Mouse (Mus musculus) MEL (cell line): ENCODE measurements at regions not wholly inside any gene's neighbourhood (a gene's known extent, or its start where the extent isn't known, plus 50 kb on each side); places are given as distances from the start of the nearest gene placed in this dataset.

Source experiments
- DNase-seq: peaks from one replicate; pipeline ENCODE4 v3.0.0; 2011; ENCODE audit warnings: low read depth, low spot score
- H3K27ac ChIP-seq: 2 replicates; pipeline ENCODE4 v1.5.1; 2012; ENCODE audit warnings: low read depth, mild to moderate bottlenecking, control low read depth, low read length, moderate library complexity; ENCODE audit not compliant: control insufficient read depth
- H3K27me3 ChIP-seq, 2 experiments: fragments of 150-350 bp in 1 of 2; sonication (generic) in 1 of 2; 2 replicates each; pipeline ENCODE4 v1.6.1; 2012; ENCODE audit warnings: low read length in 2 of 2, mild to moderate bottlenecking in 2 of 2, improper control_type of control experiment in 1 of 2, moderate library complexity in 1 of 2; ENCODE audit not compliant: insufficient read depth in 2 of 2, control insufficient read depth in 1 of 2
- H3K36me3 ChIP-seq, 2 experiments: 2 replicates each; pipeline ENCODE4 v1.6.1; 2012 to 2014; ENCODE audit warnings: low read length in 2 of 2, improper control_type of control experiment in 1 of 2, inconsistent platforms in 1 of 2, mild to moderate bottlenecking in 1 of 2; ENCODE audit not compliant: insufficient read depth in 2 of 2, control insufficient read depth in 1 of 2
- H3K4me1 ChIP-seq, 2 experiments: fragments of 150-350 bp in 1 of 2; sonication (generic) in 1 of 2; 2 replicates each; pipeline ENCODE4 v1.6.1; 2012; ENCODE audit warnings: low read length in 2 of 2, improper control_type of control experiment in 1 of 2, mild to moderate bottlenecking in 1 of 2; ENCODE audit not compliant: insufficient read depth in 2 of 2, control insufficient read depth in 1 of 2
- H3K4me3 ChIP-seq, 2 experiments: fragments of 150-350 bp in 1 of 2; sonication (generic) in 1 of 2; 2 replicates each; pipeline ENCODE4 v1.5.1; 2012; ENCODE audit warnings: low read depth in 2 of 2, low read length in 2 of 2, mild to moderate bottlenecking in 2 of 2, moderate library complexity in 2 of 2, control low read depth in 1 of 2, improper control_type of control experiment in 1 of 2; ENCODE audit not compliant: control insufficient read depth in 1 of 2, insufficient read depth in 1 of 2
- H3K79me2 ChIP-seq: 2 replicates; pipeline ENCODE4 v1.6.1; 2012; ENCODE audit warnings: mild to moderate bottlenecking, low read length, moderate library complexity; ENCODE audit not compliant: control insufficient read depth, poor library complexity, insufficient read depth
- H3K9ac ChIP-seq: 2 replicates; pipeline ENCODE4 v1.6.1; 2012; ENCODE audit warnings: low read depth, mild to moderate bottlenecking, control low read depth, low read length, moderate library complexity; ENCODE audit not compliant: control insufficient read depth, poor library complexity, severe bottlenecking
- H3K9me3 ChIP-seq: fragments of 150-350 bp; sonication (generic); replicated peaks from 2 replicates; pipeline ENCODE4 v1.6.1; 2012; ENCODE audit warnings: mild to moderate bottlenecking, low read length, improper control_type of control experiment, moderate library complexity; ENCODE audit not compliant: insufficient read depth
- CHD1 ChIP-seq: IDR thresholded peaks from 2 replicates; pipeline ENCODE4 v1.6.1; 2012; ENCODE audit warnings: low read depth, mild to moderate bottlenecking, inconsistent platforms, low read length, improper control_type of control experiment
- E2F4 ChIP-seq: IDR thresholded peaks from 2 replicates; pipeline ENCODE4 v1.6.1; 2011; ENCODE audit warnings: low read depth, low read length, improper control_type of control experiment, borderline replicate concordance
- ELF1 ChIP-seq: IDR thresholded peaks from 2 replicates; pipeline ENCODE4 v1.6.1; 2014; ENCODE audit warnings: low read depth, mild to moderate bottlenecking, inconsistent platforms, low read length, improper control_type of control experiment, moderate library complexity
- HCFC1 ChIP-seq: IDR thresholded peaks from 2 replicates; pipeline ENCODE4 v1.6.1; 2012; ENCODE audit warnings: low read depth, mild to moderate bottlenecking, inconsistent platforms, low read length, improper control_type of control experiment, moderate library complexity
- KAT2A ChIP-seq: conservative IDR thresholded peaks from 2 replicates; pipeline ENCODE4 v1.6.1; 2012; ENCODE audit warnings: low read depth, low read length, improper control_type of control experiment, inconsistent platforms
- MAFK ChIP-seq: IDR thresholded peaks from 2 replicates; pipeline ENCODE4 v1.6.1; 2011; ENCODE audit warnings: low read depth, mild to moderate bottlenecking, low read length, improper control_type of control experiment, borderline replicate concordance
- MAZ ChIP-seq: IDR thresholded peaks from 2 replicates; pipeline ENCODE4 v1.6.1; 2012; ENCODE audit warnings: low read depth, mild to moderate bottlenecking, inconsistent platforms, low read length, improper control_type of control experiment
- MXI1 ChIP-seq: IDR thresholded peaks from 2 replicates; pipeline ENCODE4 v1.6.1; 2011; ENCODE audit warnings: mild to moderate bottlenecking, low read depth, low read length, improper control_type of control experiment
- NELFE ChIP-seq: IDR thresholded peaks from 2 replicates; pipeline ENCODE4 v1.6.1; 2011; ENCODE audit warnings: low read depth, low read length, improper control_type of control experiment
- POLR2A ChIP-seq, 2 experiments: IDR thresholded peaks; 2 replicates each; pipeline ENCODE4 v1.6.1; 2011 to 2012; ENCODE audit warnings: low read length in 2 of 2, mild to moderate bottlenecking in 2 of 2, control low read depth in 1 of 2, improper control_type of control experiment in 1 of 2, low read depth in 1 of 2, moderate library complexity in 1 of 2; ENCODE audit not compliant: control insufficient read depth in 1 of 2, insufficient read depth in 1 of 2, poor library complexity in 1 of 2
- POLR2AphosphoS2 ChIP-seq: IDR thresholded peaks from 2 replicates; pipeline ENCODE4 v1.6.1; 2011; ENCODE audit warnings: low read length, improper control_type of control experiment
- POLR2AphosphoS5 ChIP-seq: IDR thresholded peaks from 2 replicates; pipeline ENCODE4 v1.6.1; 2012; ENCODE audit warnings: low read depth, borderline replicate concordance, mild to moderate bottlenecking, inconsistent platforms, low read length, moderate library complexity, mixed read lengths
- RAD21 ChIP-seq: IDR thresholded peaks from 2 replicates; pipeline ENCODE4 v1.6.1; 2011; ENCODE audit warnings: mild to moderate bottlenecking, low read depth, low read length, improper control_type of control experiment
- RCOR1 ChIP-seq: IDR thresholded peaks from 2 replicates; pipeline ENCODE4 v1.6.1; 2012; ENCODE audit warnings: low read depth, mild to moderate bottlenecking, inconsistent platforms, low read length, improper control_type of control experiment
- TCF12 ChIP-seq: IDR thresholded peaks from 2 replicates; pipeline ENCODE4 v1.6.1; 2014; ENCODE audit warnings: low read depth, mild to moderate bottlenecking, inconsistent platforms, low read length, improper control_type of control experiment, moderate library complexity
- ZC3H11A ChIP-seq: IDR thresholded peaks from 2 replicates; pipeline ENCODE4 v1.6.1; 2012; ENCODE audit warnings: low read depth, mild to moderate bottlenecking, inconsistent platforms, low read length, improper control_type of control experiment
- ZKSCAN1 ChIP-seq: IDR thresholded peaks from 2 replicates; pipeline ENCODE4 v1.6.1; 2012; ENCODE audit warnings: low read depth, mild to moderate bottlenecking, inconsistent platforms, low read length, improper control_type of control experiment, moderate library complexity
- ZMIZ1 ChIP-seq: IDR thresholded peaks from 2 replicates; pipeline ENCODE4 v1.6.1; 2012; ENCODE audit warnings: low read depth, mild to moderate bottlenecking, inconsistent platforms, low read length, improper control_type of control experiment, moderate library complexity

DNA sequence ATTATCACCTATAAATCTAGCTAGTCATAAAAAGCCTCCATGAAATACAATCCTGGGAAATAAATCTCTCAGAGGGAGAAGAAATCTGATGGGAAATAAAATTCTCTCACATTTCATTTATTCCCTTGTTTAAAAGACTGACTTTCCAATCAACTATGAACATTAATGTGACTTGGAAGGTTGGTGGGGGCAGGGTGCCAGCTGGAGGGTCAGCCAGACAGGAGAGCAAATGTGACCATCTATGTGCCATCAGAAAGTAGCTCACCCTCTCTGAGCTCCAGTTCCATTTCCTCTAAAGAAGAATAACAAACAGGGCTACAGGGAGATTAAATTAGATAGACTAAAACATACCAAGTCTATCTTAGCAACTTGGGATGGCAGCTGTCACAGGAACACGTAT lies 257.0 kb downstream of the Dhx15 start:
- no peaks in the 10 kb centered on the region for H3K27me3 ChIP-seq
- DNase-seq, result no peak
- TF ChIP-seq ELF1 (no peak), ZC3H11A (no peak), RCOR1 (no peak), NELFE (no peak), KAT2A (no peak), RAD21 (no peak)
- H3K9me3 ChIP-seq, result no peaks in the 10 kb centered on the region
- no peak overlapping the region for H3K27ac ChIP-seq
- no peak overlapping the region for H3K9ac ChIP-seq
- no peak overlapping the region for H3K4me3 ChIP-seq
- H3K4me1 ChIP-seq, result peaks cover 11 to 12% of the 10 kb centered on the region in 2 experiments
- H3K79me2 ChIP-seq, result no peaks in the 10 kb centered on the region
- peaks cover 0 to 12% of the 10 kb centered on the region in 2 experiments; a peak in 2 of 4 replicates for H3K36me3 ChIP-seq

DNA sequence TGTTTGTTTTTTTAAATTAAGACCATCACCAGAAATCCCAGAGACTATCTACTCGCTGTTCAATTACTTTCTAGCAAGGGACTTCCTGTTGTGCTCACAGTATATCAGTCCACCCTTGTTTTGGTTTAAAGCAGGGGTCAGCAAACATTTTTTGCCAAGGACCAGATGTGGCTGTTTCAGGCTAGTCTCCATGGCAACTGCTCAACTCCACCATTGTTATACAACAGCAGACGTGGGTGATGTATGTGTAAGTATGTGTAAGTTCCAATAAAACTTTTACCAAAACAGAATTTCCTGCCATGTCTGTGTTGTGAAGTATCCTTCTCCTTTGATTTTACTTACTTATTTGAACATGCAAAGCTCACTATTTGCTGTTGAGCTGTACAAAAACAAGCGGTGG lies 259.9 kb downstream of the Dhx15 start:
- H3K27ac ChIP-seq, result no peak overlapping the region
- H3K9ac ChIP-seq, result no peak overlapping the region
- no peaks in the 10 kb centered on the region for H3K36me3 ChIP-seq
- no peak for DNase-seq
- H3K9me3 ChIP-seq, result no peaks in the 10 kb centered on the region
- no peak for TF ChIP-seq POLR2A (IDR thresholded peaks at IDR 0.05; ENCODE audit: control insufficient read depth in 1 of 2, insufficient read depth in 1 of 2, low read depth in 1 of 2, low read length in 2 of 2, poor library complexity in 1 of 2)
- TF ChIP-seq POLR2AphosphoS5, result no peak
- no peak for TF ChIP-seq TCF12
- no peak for TF ChIP-seq HCFC1
- TF ChIP-seq ZMIZ1, result no peak
- no peak for TF ChIP-seq MAFK
- TF ChIP-seq MAZ, result no peak
- TF ChIP-seq CHD1, result no peak
- TF ChIP-seq MXI1, result no peak
- no peak for TF ChIP-seq ZKSCAN1
- no peaks in the 10 kb centered on the region for H3K27me3 ChIP-seq
- H3K4me3 ChIP-seq, result no peak overlapping the region
- H3K4me1 ChIP-seq, result no peaks in the 10 kb centered on the region; a peak in 1 of 4 replicates
- no peaks in the 10 kb centered on the region for H3K79me2 ChIP-seq

DNA sequence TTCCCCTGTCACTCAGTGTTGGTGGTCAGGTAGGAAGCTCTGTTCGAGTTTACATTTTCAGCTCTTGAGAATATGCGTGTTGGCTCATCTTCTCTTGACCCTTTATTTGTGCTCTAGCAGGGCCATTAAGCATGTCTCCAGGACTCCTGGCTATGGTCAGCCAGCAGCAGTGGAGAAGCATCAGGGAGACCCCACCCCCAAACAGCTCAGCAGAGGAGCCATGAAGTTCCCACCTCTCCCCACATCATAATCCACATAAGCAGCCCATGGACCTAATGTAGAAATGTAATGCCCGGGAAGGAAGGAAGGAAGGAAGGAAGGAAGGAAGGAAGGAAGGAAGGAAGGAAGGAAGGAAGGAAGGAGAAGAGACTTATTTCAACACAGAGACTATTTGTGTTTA lies 261.5 kb downstream of the Dhx15 start:
- H3K4me1 ChIP-seq, result no peaks in the 10 kb centered on the region
- no peaks in the 10 kb centered on the region for H3K9me3 ChIP-seq
- H3K79me2 ChIP-seq, result no peaks in the 10 kb centered on the region
- no peak for DNase-seq
- H3K27ac ChIP-seq, result no peak overlapping the region
- TF ChIP-seq POLR2AphosphoS2 (no peak), HCFC1 (no peak), KAT2A (no peak), RCOR1 (no peak), POLR2A (IDR thresholded peaks at IDR 0.05; ENCODE audit: control insufficient read depth in 1 of 2, insufficient read depth in 1 of 2, low read depth in 1 of 2, low read length in 2 of 2, poor library complexity in 1 of 2) (no peak), ZC3H11A (no peak), E2F4 (no peak)
- H3K9ac ChIP-seq, result no peak overlapping the region
- H3K27me3 ChIP-seq, result no peaks in the 10 kb centered on the region
- no peak overlapping the region for H3K4me3 ChIP-seq
- H3K36me3 ChIP-seq, result peaks cover 0 to 4% of the 10 kb centered on the region in 2 experiments; a peak in 2 of 4 replicates
